Comparison of ENCODE assay signal across 9 mouse cellular contexts in genomic region chr7:73533457-73533856, GRCm38 (mm10). TPM values are rescaled to one million over a fixed set of nuclear protein-coding genes. Genes with fewer than 3 reads are reported as not detected.
A peak's percentile ranks its signal among the peaks of the same experiment; 100 is the strongest.
DNase-seq lines count a peak whose midpoint lies in the region; ATAC-seq and TF ChIP-seq lines count a peak whose summit lies in the region.
"Had no signal": no experiment of that assay in that cellular context is flagged by ENCODE, and none has a peak within 500 bp of the region (broad histone marks: within the 10 kb centered on the region; RNA-seq: fewer than 3 reads in every experiment).

No protein-coding gene starts in this region.

- TF ChIP-seq POLR2A in kidney, adult 2 months (IDR thresholded peaks at IDR 0.05; ENCODE audit: low read depth, low read length) = no peak
- TF ChIP-seq POLR2A in MEL (IDR thresholded peaks at IDR 0.05; ENCODE audit: control insufficient read depth in 1 of 2, insufficient read depth in 1 of 2, low read depth in 1 of 2, low read length in 2 of 2, poor library complexity in 1 of 2) = no peak

- no peak for ATAC-seq in forebrain, postnatal 0 days
- ATAC-seq in liver, embryonic 15.5 days (ENCODE audit: insufficient read depth) = no peak
- no peak for ATAC-seq in granulocyte monocyte progenitor cell, adult 5-6 weeks (replicated peaks; ENCODE audit: poor library complexity, severe bottlenecking)

- TF ChIP-seq RAD21 in MEL (IDR thresholded peaks at IDR 0.05; ENCODE audit: low read depth, low read length) = no peak

- DNase-seq in kidney, adult 2 months = no peak
- no peak for DNase-seq in kidney, adult 9 months
- DNase-seq in MEL (ENCODE audit: low read depth, low spot score) = peak; percentile 52
- DNase-seq in forebrain, postnatal 0 days = no peak
- no peak for DNase-seq in spleen, adult 12 weeks (ENCODE audit: low spot score)
- DNase-seq in left cerebral cortex, postnatal 25 days (ENCODE audit: low spot score in 2 of 2) = no peak
- DNase-seq: thymus, adult 18-20 months had no signal

- H3K4me3 ChIP-seq in kidney, adult 2 months (ENCODE audit: insufficient read depth, low read depth, low read length) = no peak overlapping the region
- no peak overlapping the region for H3K4me3 ChIP-seq in MEL (ENCODE audit: control insufficient read depth in 1 of 2, insufficient read depth in 1 of 2, low read depth in 2 of 2, low read length in 2 of 2)
- H3K4me3 ChIP-seq in forebrain, postnatal 0 days (ENCODE audit: low read depth, low read length) = no peak overlapping the region
- H3K4me3 ChIP-seq in liver, embryonic 15.5 days (replicated peaks) = no peak overlapping the region

- H3K9me3 ChIP-seq in MEL (replicated peaks; ENCODE audit: insufficient read depth, low read length) = no peaks in the 10 kb centered on the region
- H3K9me3 ChIP-seq in forebrain, postnatal 0 days (ENCODE audit: low read length) = no peaks in the 10 kb centered on the region
- no peaks in the 10 kb centered on the region for H3K9me3 ChIP-seq in liver, embryonic 15.5 days (replicated peaks)

- H3K4me2 ChIP-seq in forebrain, postnatal 0 days (ENCODE audit: low read depth) = no peak overlapping the region
- H3K4me2 ChIP-seq in liver, embryonic 15.5 days = peak overlapping the region; percentile 5; the same call in 1 of the 2 replicates

- no peaks in the 10 kb centered on the region for H3K27me3 ChIP-seq in kidney, adult 2 months (replicated peaks; ENCODE audit: control insufficient read depth, insufficient read depth, low read length)
- H3K27me3 ChIP-seq in MEL (ENCODE audit: control insufficient read depth in 1 of 2, insufficient read depth in 2 of 2, low read length in 2 of 2) = no peaks in the 10 kb centered on the region
- H3K27me3 ChIP-seq in forebrain, postnatal 0 days (ENCODE audit: insufficient read depth, low read length) = no peaks in the 10 kb centered on the region
- no peaks in the 10 kb centered on the region for H3K27me3 ChIP-seq in liver, embryonic 15.5 days

- intact Hi-C loops in left cerebral cortex, postnatal 25 days (cut with DNase I) = no loop called here

- H3K9ac ChIP-seq in MEL (ENCODE audit: control insufficient read depth, low read depth, low read length, poor library complexity, severe bottlenecking) = peak overlapping the region; percentile 2; the same call in 1 of the 2 replicates
- no peak overlapping the region for H3K9ac ChIP-seq in forebrain, postnatal 0 days
- no peak overlapping the region for H3K9ac ChIP-seq in liver, embryonic 15.5 days

- peaks cover 54% of the 10 kb centered on the region for H3K4me1 ChIP-seq in kidney, adult 2 months (ENCODE audit: control insufficient read depth, insufficient read depth, low read length)
- peaks cover 26% of the 10 kb centered on the region in 2 experiments for H3K4me1 ChIP-seq in MEL (ENCODE audit: control insufficient read depth in 1 of 2, insufficient read depth in 2 of 2, low read length in 2 of 2)
- peaks cover 15% of the 10 kb centered on the region for H3K4me1 ChIP-seq in forebrain, postnatal 0 days (ENCODE audit: insufficient read depth)
- H3K4me1 ChIP-seq in liver, embryonic 15.5 days (replicated peaks) = peaks cover 77% of the 10 kb centered on the region

- TF ChIP-seq CTCF in kidney, adult 2 months (conservative IDR thresholded peaks at IDR 0.05; ENCODE audit: insufficient read depth, insufficient read length, low read depth, low read length) = no peak
- no peak for TF ChIP-seq CTCF in MEL (IDR thresholded peaks at IDR 0.05 in 2 of 3, conservative IDR thresholded peaks at IDR 0.05 in 1 of 3; ENCODE audit: control insufficient read depth in 1 of 3, insufficient read depth in 1 of 3, low read depth in 2 of 3, low read length in 3 of 3, poor library complexity in 1 of 3, severe bottlenecking in 1 of 3)
- TF ChIP-seq CTCF in forebrain, postnatal 0 days (IDR thresholded peaks at IDR 0.05; ENCODE audit: low read depth) = no peak

- 15% methylated on average over 2 of the region's 2 CpGs for WGBS in kidney, adult 2 months
- WGBS in forebrain, postnatal 0 days = 46% methylated on average over 2 of the region's 2 CpGs
- WGBS in liver, embryonic 15.5 days (ENCODE audit: insufficient replicate concordance) = 21% methylated on average over 2 of the region's 2 CpGs

- H3K79me2 ChIP-seq in MEL (ENCODE audit: control insufficient read depth, insufficient read depth, low read length, poor library complexity) = peaks cover 54% of the 10 kb centered on the region

- no peak for TF ChIP-seq EP300 in MEL (IDR thresholded peaks at IDR 0.05; ENCODE audit: low read depth in 1 of 2, low read length in 2 of 2)

- H3K36me3 ChIP-seq in kidney, adult 2 months (ENCODE audit: control insufficient read depth, insufficient read depth, low read length) = peaks cover 2% of the 10 kb centered on the region; the same call in 1 of the 2 replicates
- peaks cover 4 to 58% of the 10 kb centered on the region in 2 experiments; a peak in 3 of 4 replicates for H3K36me3 ChIP-seq in MEL (ENCODE audit: control insufficient read depth in 1 of 2, insufficient read depth in 2 of 2, low read length in 2 of 2)
- no peaks in the 10 kb centered on the region for H3K36me3 ChIP-seq in forebrain, postnatal 0 days (ENCODE audit: insufficient read depth)
- peaks cover 66% of the 10 kb centered on the region for H3K36me3 ChIP-seq in liver, embryonic 15.5 days (replicated peaks)

- peak overlapping the region; percentile 90 for H3K27ac ChIP-seq in kidney, adult 2 months (ENCODE audit: insufficient read depth, low read depth, low read length)
- H3K27ac ChIP-seq in MEL (ENCODE audit: control insufficient read depth, low read depth, low read length) = peak overlapping the region; percentile 13; the same call in 1 of the 2 replicates
- peak overlapping the region; percentile 42; the same call in 1 of the 2 replicates for H3K27ac ChIP-seq in forebrain, postnatal 0 days (ENCODE audit: low read depth, low read length)
- H3K27ac ChIP-seq in liver, embryonic 15.5 days (replicated peaks) = peak overlapping the region; percentile 61

TF ChIP-seq in MEL, 35 proteins besides CTCF, POLR2A, EP300 and RAD21:
- no peak for TF ChIP-seq JUND (IDR thresholded peaks at IDR 0.05; ENCODE audit: low read depth, low read length)
- TF ChIP-seq MAX (IDR thresholded peaks at IDR 0.05; ENCODE audit: low read length) = no peak
- TF ChIP-seq MXI1 (IDR thresholded peaks at IDR 0.05; ENCODE audit: low read depth, low read length) = no peak
- TF ChIP-seq RCOR1 (IDR thresholded peaks at IDR 0.05; ENCODE audit: low read depth, low read length) = no peak
- TF ChIP-seq ETS1 (IDR thresholded peaks at IDR 0.05; ENCODE audit: low read depth, low read length) = no peak
- no peak for TF ChIP-seq ZKSCAN1 (IDR thresholded peaks at IDR 0.05; ENCODE audit: low read depth, low read length)
- TF ChIP-seq E2F4 (IDR thresholded peaks at IDR 0.05; ENCODE audit: borderline replicate concordance, low read depth, low read length) = no peak
- TF ChIP-seq HCFC1 (IDR thresholded peaks at IDR 0.05; ENCODE audit: low read depth, low read length) = no peak
- TF ChIP-seq NRF1 (IDR thresholded peaks at IDR 0.05; ENCODE audit: insufficient read depth, low read depth, low read length, poor library complexity, severe bottlenecking) = no peak
- TF ChIP-seq UBTF (IDR thresholded peaks at IDR 0.05; ENCODE audit: borderline replicate concordance, insufficient read depth, low read depth, low read length) = no peak
- no peak for TF ChIP-seq MAZ (IDR thresholded peaks at IDR 0.05; ENCODE audit: low read depth, low read length)
- TF ChIP-seq ZC3H11A (IDR thresholded peaks at IDR 0.05; ENCODE audit: low read depth, low read length) = no peak
- TF ChIP-seq POLR2AphosphoS2 (IDR thresholded peaks at IDR 0.05; ENCODE audit: low read length) = no peak
- no peak for TF ChIP-seq CHD1 (IDR thresholded peaks at IDR 0.05; ENCODE audit: low read depth, low read length)

RNA-seq across cellular contexts. Expression of gene Chd2, which starts 8.2 kb away (rescaled TPM):
- 33.9 and 36.9 TPM in 2 replicates for polyA plus RNA-seq in kidney, adult 2 months (2012; rRNA removed)
- total RNA-seq in MEL (2012; rRNA removed) = 9.9 and 16.9 TPM in 2 replicates
- polyA plus RNA-seq in MEL (2012; ENCODE audit: insufficient read depth in 1 of 2, insufficient read length in 2 of 2, low read depth in 1 of 2, low replicate concordance in 2 of 2, missing spikeins in 1 of 2) = 100 to 1,000 TPM in 1 of 2 experiments, 10 to 100 TPM in 1; 21.4 to 275 TPM
- total RNA-seq in forebrain, postnatal 0 days (2014; rRNA removed) = 31.9 and 53.9 TPM in 2 replicates
- polyA plus RNA-seq in forebrain, postnatal 0 days (2015; fragmentation: Nextera tagmentation; extraction: Ambion mirVana) = 20.2 and 32.0 TPM in 2 replicates
- polyA plus RNA-seq in liver, embryonic 15.5 days (2015; fragmentation: Nextera tagmentation; extraction: Ambion mirVana) = 20.1 and 22.1 TPM in 2 replicates
- 42.3 and 47.5 TPM in 2 replicates for total RNA-seq in granulocyte monocyte progenitor cell, adult 5-6 weeks (2014; fragmentation: Nextera tagmentation)
- 93.8 and 118 TPM in 2 replicates for total RNA-seq in granulocyte monocyte progenitor cell, adult 5-6 weeks (2017)
- 10 to 100 TPM; 45.7 to 57.4 TPM for total RNA-seq in left cerebral cortex, postnatal 25 days (2021)

Comparison
In these comparisons a context has a peak if more than half of its experiments do, and no peak if none do; other contexts are left out.
1. H3K27ac ChIP-seq: peak in every context shown above with its lines; median percentile 90 in kidney, adult 2 months; 61 in liver, embryonic 15.5 days; 42 in forebrain, postnatal 0 days; 13 in MEL.